Mouse (Mus musculus): Measurements from ENCODE around the gene Ccdc82. TPM values are rescaled to one million over a fixed set of nuclear protein-coding genes. Genes with fewer than 3 reads are reported as not detected.

The Ccdc82 gene
- polyA plus RNA-seq, 1 experiment from 2014 or later: 8.5 TPM

GRCm38 (mm10) chr9:13315393-13315792, 68.6 kb downstream of the Ccdc82 start:
- Histone ChIP-seq H3K36me3 (no peaks in the 10 kb centered on the region), H3K9me3 (no peaks in the 10 kb centered on the region), H3K4me1 (peaks cover 17% of the 10 kb centered on the region), H3K27ac (peak overlapping the region; percentile 24; the same call in 1 of the 2 replicates), H3K4me2 (no peak overlapping the region), H3K27me3 (no peaks in the 10 kb centered on the region), H3K9ac (no peak overlapping the region), H3K4me3 (no peak overlapping the region)
- ATAC-seq (ENCODE audit: insufficient number of reproducible peaks, low FRiP score, low TSS enrichment, low read depth): no peak
- 60% methylated on average over 5 of the region's 5 CpGs for WGBS

DNA sequence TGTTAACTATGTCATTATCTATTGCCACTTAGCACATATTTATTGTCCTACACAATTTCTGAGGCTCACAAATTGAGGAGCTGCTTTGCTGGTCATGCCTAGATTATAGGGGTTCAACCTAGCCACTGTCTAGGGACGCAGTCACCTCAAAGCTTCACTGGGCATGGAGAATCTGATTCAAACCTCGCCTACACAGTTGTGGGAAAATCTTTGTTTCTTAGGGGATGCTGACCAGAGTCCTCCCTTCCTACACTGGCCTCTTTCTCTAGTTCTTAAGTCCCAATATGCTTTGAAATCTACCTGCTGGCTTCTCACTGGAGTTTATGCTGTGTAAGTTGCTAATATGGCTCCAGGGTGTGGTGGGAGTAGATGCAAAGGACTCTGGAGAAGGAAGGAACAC, 72.8 kb downstream of the Ccdc82 start:
- no peaks in the 10 kb centered on the region for H3K27me3 ChIP-seq
- no peak overlapping the region for H3K4me3 ChIP-seq
- H3K27ac ChIP-seq: no peak overlapping the region
- H3K9ac ChIP-seq: no peak overlapping the region
- no peak for ATAC-seq (ENCODE audit: insufficient number of reproducible peaks, low FRiP score, low TSS enrichment, low read depth)
- H3K4me2 ChIP-seq: no peak overlapping the region
- no peaks in the 10 kb centered on the region for H3K36me3 ChIP-seq
- WGBS: 95% methylated on average over 2 of the region's 2 CpGs
- peaks cover 27% of the 10 kb centered on the region for H3K4me1 ChIP-seq
- no peaks in the 10 kb centered on the region for H3K9me3 ChIP-seq

DNA sequence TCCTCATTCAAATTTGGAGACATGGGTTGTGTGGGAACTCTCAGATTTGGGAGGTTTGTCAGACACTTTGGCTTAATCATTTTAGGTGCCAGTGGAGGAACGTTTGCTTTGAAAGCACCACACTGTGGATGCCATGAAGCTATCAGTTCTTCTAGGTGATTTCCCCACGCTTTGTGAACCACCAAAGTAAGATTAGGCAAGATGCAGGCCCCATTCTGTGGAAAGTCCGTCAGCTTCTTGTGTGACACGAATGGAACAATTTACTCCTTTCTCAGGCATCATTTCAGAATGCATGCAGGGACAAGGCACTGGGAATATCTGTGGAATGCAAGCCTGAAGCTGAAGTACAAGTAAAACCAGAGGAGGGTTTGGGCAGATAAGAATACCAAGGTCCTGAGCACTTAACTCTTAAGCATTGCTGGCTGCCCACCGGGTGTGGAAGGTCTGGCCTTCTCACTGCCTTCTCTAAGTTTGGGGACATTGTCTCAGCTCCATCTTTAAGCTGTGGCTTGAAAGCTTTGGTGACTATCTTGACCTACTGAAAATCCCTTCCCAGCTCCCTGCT, 74.1 kb downstream of the Ccdc82 start:
- no peak overlapping the region for H3K9ac ChIP-seq
- H3K4me2 ChIP-seq: no peak overlapping the region
- no peaks in the 10 kb centered on the region for H3K9me3 ChIP-seq
- 73% methylated on average over 5 of the region's 5 CpGs for WGBS
- peaks cover 13% of the 10 kb centered on the region for H3K4me1 ChIP-seq
- H3K4me3 ChIP-seq: no peak overlapping the region
- H3K27ac ChIP-seq: no peak overlapping the region
- no peaks in the 10 kb centered on the region for H3K36me3 ChIP-seq
- no peaks in the 10 kb centered on the region for H3K27me3 ChIP-seq
- ATAC-seq (ENCODE audit: insufficient number of reproducible peaks, low FRiP score, low TSS enrichment, low read depth): no peak

- no peak for ATAC-seq (ENCODE audit: insufficient number of reproducible peaks, low FRiP score, low TSS enrichment, low read depth)
- H3K27me3 ChIP-seq: no peaks in the 10 kb centered on the region
- H3K27ac ChIP-seq: peak overlapping the region; percentile 54
- WGBS: 64% methylated on average over 2 of the region's 2 CpGs
- H3K9me3 ChIP-seq: no peaks in the 10 kb centered on the region
- H3K36me3 ChIP-seq: no peaks in the 10 kb centered on the region
- no peak overlapping the region for H3K9ac ChIP-seq
- peaks cover 13% of the 10 kb centered on the region for H3K4me1 ChIP-seq
- no peak overlapping the region for H3K4me2 ChIP-seq
- H3K4me3 ChIP-seq: no peak overlapping the region
Measured at GRCm38 (mm10) chr9:13323074-13323473, 76.3 kb downstream of the Ccdc82 start.

DNA sequence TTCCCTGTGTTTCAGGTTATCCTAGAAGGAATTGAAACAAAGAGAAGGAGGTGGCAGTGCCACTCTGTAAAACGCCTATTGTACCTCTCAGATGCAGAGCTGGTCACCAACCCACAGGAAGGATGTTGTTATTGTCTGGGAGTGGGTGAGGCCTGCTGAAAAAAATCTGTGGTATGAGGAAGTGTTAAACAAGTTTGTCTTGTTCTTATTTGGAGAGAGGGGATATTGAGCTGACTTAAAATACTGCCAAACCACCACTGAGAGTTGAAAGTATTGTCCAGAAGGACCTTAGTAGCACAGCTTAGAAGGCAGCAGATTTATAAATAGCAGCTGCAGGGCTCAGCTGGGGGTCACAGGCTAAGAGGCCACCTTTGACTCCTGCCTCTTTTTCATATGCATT, 76.9 kb downstream of the Ccdc82 start:
- WGBS: 26% methylated on average over 1 of the region's 1 CpGs

More for the DNA sequence above, 76.9 kb downstream of the Ccdc82 start:
- ATAC-seq (ENCODE audit: insufficient number of reproducible peaks, low FRiP score, low TSS enrichment, low read depth): no peak
- Histone ChIP-seq H3K4me2 (no peak overlapping the region), H3K4me3 (no peak overlapping the region), H3K4me1 (peaks cover 13% of the 10 kb centered on the region), H3K9ac (no peak overlapping the region), H3K36me3 (no peaks in the 10 kb centered on the region), H3K9me3 (no peaks in the 10 kb centered on the region), H3K27ac (peak overlapping the region; percentile 54), H3K27me3 (no peaks in the 10 kb centered on the region)

Other genes with a start within 250 kb of the Ccdc82 start
- gene Jrkl, start 1.1 kb upstream of the Ccdc82 start, polyA plus RNA-seq (2015; fragmentation: Nextera tagmentation; extraction: Ambion mirVana): 8.9 and 9.9 TPM in 2 replicates
- gene Maml2, start 51.0 kb downstream of the Ccdc82 start, polyA plus RNA-seq (2015; fragmentation: Nextera tagmentation; extraction: Ambion mirVana): 10.2 and 10.9 TPM in 2 replicates
- not detected in 2 replicates for gene Gm17571, start 199.8 kb downstream of the Ccdc82 start, polyA plus RNA-seq (2015; fragmentation: Nextera tagmentation; extraction: Ambion mirVana)